Mouse (Mus musculus) ES-E14 (cell line): ENCODE measurements at regions not wholly inside any gene's neighbourhood (a gene's known extent, or its start where the extent isn't known, plus 50 kb on each side); places are given as distances from the start of the nearest gene placed in this dataset.
A peak's percentile ranks its signal among the peaks of the same experiment; 100 is the strongest.
"Not testable (repeated sequence)": the region's sequence is repeated elsewhere in the genome, so short reads cannot be mapped to it uniquely, and the experiment has no call there.

Experiments used
- DNase-seq: peaks from one replicate; pipeline ENCODE4 v3.0.0-alpha.2; 2013; ENCODE audit warnings: low read depth, low spot score
- H3K27ac ChIP-seq: 2 replicates; pipeline ENCODE4 v1.5.1; 2012; ENCODE audit warnings: low read depth, mild to moderate bottlenecking, low read length, moderate library complexity, mixed read lengths; ENCODE audit not compliant: poor library complexity, insufficient read depth, severe bottlenecking
- H3K36me3 ChIP-seq: 2 replicates; pipeline ENCODE4 v1.6.1; 2012; ENCODE audit warnings: mild to moderate bottlenecking, low read length, moderate library complexity, mixed read lengths; ENCODE audit not compliant: control insufficient read depth, poor library complexity, insufficient read depth, severe bottlenecking
- H3K4me1 ChIP-seq, 2 experiments: fragments of 150-350 bp in 1 of 2; sonication (generic) in 1 of 2; 2 replicates each; pipeline ENCODE4 v1.6.1; 2012; ENCODE audit warnings: low read length in 2 of 2, mild to moderate bottlenecking in 1 of 2, mixed read lengths in 1 of 2; ENCODE audit not compliant: control insufficient read depth in 2 of 2, insufficient read depth in 2 of 2, poor library complexity in 1 of 2
- H3K4me3 ChIP-seq, 2 experiments: fragments of 150-350 bp in 1 of 2; sonication (generic) in 1 of 2; 2 replicates each; pipeline ENCODE4 v1.5.1; 2012; ENCODE audit warnings: low read length in 2 of 2, low read depth in 1 of 2, mild to moderate bottlenecking in 1 of 2, mixed read lengths in 1 of 2; ENCODE audit not compliant: insufficient read depth in 1 of 2, poor library complexity in 1 of 2, severe bottlenecking in 1 of 2
- H3K9ac ChIP-seq: 2 replicates; pipeline ENCODE4 v1.6.1; 2012; ENCODE audit warnings: low read depth, mild to moderate bottlenecking, low read length, mixed read lengths; ENCODE audit not compliant: poor library complexity, insufficient read depth, severe bottlenecking
- H3K9me3 ChIP-seq: fragments of 150-350 bp; sonication (generic); 2 replicates; pipeline ENCODE4 v1.6.1; 2012; ENCODE audit warnings: low read depth, mild to moderate bottlenecking, low read length; ENCODE audit not compliant: control insufficient read depth, insufficient read depth
- CHD2 ChIP-seq: IDR thresholded peaks from 2 replicates; pipeline ENCODE4 v1.6.1; 2014; ENCODE audit warnings: mild to moderate bottlenecking, low read depth, low read length, inconsistent platforms
- HCFC1 ChIP-seq: IDR thresholded peaks from 2 replicates; pipeline ENCODE4 v1.6.1; 2012; ENCODE audit warnings: low read length, inconsistent platforms, borderline replicate concordance; ENCODE audit not compliant: insufficient read depth
- MAFK ChIP-seq: IDR thresholded peaks from 2 replicates; pipeline ENCODE4 v1.6.1; 2014; ENCODE audit warnings: mild to moderate bottlenecking, low read depth, low read length, inconsistent platforms; ENCODE audit not compliant: insufficient read depth
- ZC3H11A ChIP-seq: IDR thresholded peaks from 2 replicates; pipeline ENCODE4 v1.6.1; 2012; ENCODE audit warnings: low read depth, mild to moderate bottlenecking, inconsistent platforms, low read length, borderline replicate concordance
- ZNF384 ChIP-seq: IDR thresholded peaks from 2 replicates; pipeline ENCODE4 v1.6.1; 2012; ENCODE audit warnings: low read depth, low read length, inconsistent platforms
- in situ Hi-C, 2 experiments: fragments of 600-800 bp; cut with MboI; formaldehyde crosslinking; loops; one replicate each; pipeline ENCODE4 v1.15.1; 2025; ENCODE audit warnings: low sequenced_read_pairs in 2 of 2, inconsistent platforms in 1 of 2; ENCODE audit not compliant: unreplicated experiment in 2 of 2

DNA sequence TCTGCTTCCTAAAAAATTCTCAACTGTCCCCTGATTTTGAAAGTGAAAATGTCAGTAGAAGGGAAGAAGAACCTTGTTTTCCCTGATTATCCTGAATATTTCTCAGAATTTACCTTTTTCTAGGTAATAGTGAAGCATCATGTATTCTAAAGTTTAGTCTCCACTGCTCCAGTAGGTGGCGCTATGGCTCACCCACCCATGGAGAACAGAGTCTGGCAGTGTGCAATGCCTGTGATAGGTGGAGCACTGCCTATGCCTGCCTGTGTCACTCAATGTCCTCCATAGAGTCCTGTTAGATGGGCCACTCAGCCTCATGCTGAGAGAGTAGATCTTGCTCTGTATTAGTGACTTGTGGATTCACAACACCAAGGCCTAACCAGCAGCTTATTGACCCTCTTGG lies 218.4 kb downstream of the Gm906 start:
- H3K27ac ChIP-seq = no peak overlapping the region
- TF ChIP-seq MAFK (no peak), ZC3H11A (no peak), ZNF384 (no peak), HCFC1 (no peak), CHD2 (no peak)
- peak; percentile 50 for DNase-seq
- no peaks in the 10 kb centered on the region for H3K9me3 ChIP-seq
- H3K9ac ChIP-seq = no peak overlapping the region
- in situ Hi-C loops = no loop called here
- no peaks in the 10 kb centered on the region for H3K36me3 ChIP-seq
- no peaks in the 10 kb centered on the region for H3K4me1 ChIP-seq
- no peak overlapping the region for H3K4me3 ChIP-seq

DNA sequence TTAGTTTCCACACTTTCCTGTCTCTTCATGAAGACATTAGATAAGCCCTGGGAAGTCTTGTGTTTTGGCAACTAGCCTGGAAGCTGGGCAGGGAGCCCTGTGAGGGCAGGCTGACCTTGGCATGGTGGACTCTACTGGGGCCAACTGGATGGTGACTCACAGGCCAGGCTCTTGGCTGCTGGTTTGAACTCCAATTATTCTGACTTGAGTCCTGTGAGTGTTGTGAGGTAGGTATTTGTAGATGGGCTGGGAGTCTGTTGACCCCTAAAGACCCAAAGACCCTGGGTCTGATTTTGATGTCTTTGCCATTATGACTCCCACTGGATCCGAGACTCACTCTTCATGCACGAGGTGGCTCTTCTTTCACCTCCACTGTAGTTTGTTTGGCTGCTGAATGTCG lies 208.9 kb upstream of the Gm30302 start:
- H3K9me3 ChIP-seq, DNase-seq, H3K9ac ChIP-seq, H3K4me1 ChIP-seq, in situ Hi-C loops, H3K27ac ChIP-seq, H3K4me3 ChIP-seq, H3K36me3 ChIP-seq: not testable (repeated sequence)

DNA sequence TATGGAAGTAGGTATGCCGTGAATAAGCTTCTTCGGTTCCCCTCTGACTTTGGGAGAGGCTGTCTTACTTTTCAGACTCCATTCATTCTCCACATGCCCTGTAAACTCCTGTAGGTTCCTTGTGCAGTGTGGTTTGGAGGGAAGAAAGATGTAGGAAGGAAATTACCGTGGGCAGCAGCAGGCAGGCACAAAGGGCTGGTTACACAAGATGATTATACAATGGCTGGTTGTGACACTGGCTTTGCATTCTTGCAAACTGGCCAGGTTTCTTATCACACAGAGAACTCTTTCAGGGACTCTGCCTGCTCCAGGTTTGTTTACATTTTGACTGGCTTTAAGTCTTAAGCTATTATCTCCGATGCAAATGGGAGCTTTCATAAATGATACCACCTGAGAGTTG lies 167.3 kb upstream of the Gm30302 start:
- in situ Hi-C loops, DNase-seq, H3K36me3 ChIP-seq, H3K9ac ChIP-seq, H3K4me1 ChIP-seq, H3K27ac ChIP-seq, H3K4me3 ChIP-seq, H3K9me3 ChIP-seq: not testable (repeated sequence)

GRCm38 (mm10) chr13:49957993-49958681 lies 159.3 kb upstream of the Gm30302 start:
- H3K9ac ChIP-seq, H3K27ac ChIP-seq, H3K9me3 ChIP-seq, H3K4me1 ChIP-seq, H3K4me3 ChIP-seq, H3K36me3 ChIP-seq, in situ Hi-C loops: not testable (repeated sequence)
- peak; percentile 3 for DNase-seq

DNA sequence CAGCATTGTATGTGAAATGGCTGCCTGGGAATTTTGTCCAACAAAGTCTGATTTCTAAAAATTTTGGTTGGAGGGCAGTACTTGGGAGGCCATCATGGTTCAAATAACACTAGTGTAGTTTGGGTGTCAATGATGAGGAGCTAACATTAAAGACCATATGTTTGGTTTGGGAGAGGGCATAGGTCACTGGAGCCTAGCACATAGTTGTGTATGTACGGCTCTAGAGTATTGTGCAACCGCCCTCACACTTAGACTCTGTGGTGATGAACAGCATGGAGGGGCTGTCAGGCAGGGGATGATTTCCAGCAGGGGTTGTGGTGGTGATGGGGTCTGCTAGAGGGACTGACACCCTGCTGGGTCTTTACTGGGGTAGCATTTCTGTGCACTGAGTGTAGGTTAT lies 117.0 kb upstream of the Gm30302 start:
- DNase-seq = no peak
- H3K36me3 ChIP-seq = no peaks in the 10 kb centered on the region
- in situ Hi-C loops = no loop called here
- H3K4me1 ChIP-seq = no peaks in the 10 kb centered on the region
- H3K4me3 ChIP-seq = no peak overlapping the region
- H3K9me3 ChIP-seq = no peaks in the 10 kb centered on the region
- TF ChIP-seq HCFC1 (no peak), MAFK (no peak)
- H3K9ac ChIP-seq = no peak overlapping the region
- no peak overlapping the region for H3K27ac ChIP-seq
